Mouse (Mus musculus): Measurements from ENCODE around the gene Csn1s2b.
"Not testable (repeated sequence)": the region's sequence is repeated elsewhere in the genome, so short reads cannot be mapped to it uniquely, and the experiment has no call there.

The Csn1s2b gene

GRCm38 (mm10) chr5:87807782-87808181 lies at the start of gene Csn1s2b:
Gene Csn1s2b (plus strand): TSS chr5:87808082.
- DNase-seq (ENCODE audit: low spot score): no peak

GRCm38 (mm10) chr5:87764546-87764945 lies 43.3 kb upstream of the Csn1s2b start:
- no peak for DNase-seq (ENCODE audit: low spot score)

- not testable (repeated sequence) for DNase-seq (ENCODE audit: low spot score)
Measured at GRCm38 (mm10) chr5:87772151-87772550, 35.7 kb upstream of the Csn1s2b start.

- no peak for DNase-seq (ENCODE audit: low spot score)
Measured at GRCm38 (mm10) chr5:87774267-87774666, 33.6 kb upstream of the Csn1s2b start, which contains the start of gene Csn1s2a. Gene Csn1s2a (plus strand): TSS chr5:87774567.

GRCm38 (mm10) chr5:87782731-87783130 lies 25.2 kb upstream of the Csn1s2b start:
- no peak for DNase-seq (ENCODE audit: low spot score)

GRCm38 (mm10) chr5:87809253-87809652 lies 1.4 kb downstream of the Csn1s2b start:
- no peak for DNase-seq (ENCODE audit: low spot score)

- DNase-seq (ENCODE audit: low spot score): no peak
Measured at GRCm38 (mm10) chr5:87825386-87825785, 17.5 kb downstream of the Csn1s2b start, which contains the start of gene Prr27. Gene Prr27 (plus strand): TSS chr5:87825686.

- DNase-seq (ENCODE audit: low spot score): no peak
Measured at GRCm38 (mm10) chr5:87855136-87855716, 47.3 kb downstream of the Csn1s2b start.

- no peak for DNase-seq (ENCODE audit: low spot score)
Measured at GRCm38 (mm10) chr5:87870084-87870483, 62.2 kb downstream of the Csn1s2b start.

GRCm38 (mm10) chr5:87871423-87871822 lies 63.5 kb downstream of the Csn1s2b start:
- no peak for DNase-seq (ENCODE audit: low spot score)

Data from testis, postnatal 10 days (tissue).